Mouse (Mus musculus) natural killer cell, adult 2 months (primary cell): Measurements from ENCODE around the gene Nop14.

ENCODE experiments used
- DNase-seq, 2 experiments: peaks; one replicate each; pipeline ENCODE4 v3.0.0; 2022; ENCODE audit warnings: low spot score in 2 of 2

Gene Nop14

GRCm38 (mm10) chr5:34659686-34660590 is at the start of gene Nop14, which contains the start of gene Grk4:
TSS of gene Nop14 (minus strand) at chr5:34660148.
TSS of gene Grk4 (plus strand) at chr5:34660379.
- DNase-seq = peak; percentile 99

GRCm38 (mm10) chr5:34708436-34708835 is 48.5 kb upstream of the Nop14 start:
- DNase-seq = no peak

GRCm38 (mm10) chr5:34695521-34695920 is 35.6 kb upstream of the Nop14 start:
- no peak for DNase-seq

- DNase-seq = no peak
Observed at GRCm38 (mm10) chr5:34692782-34693181, 32.8 kb upstream of the Nop14 start.

- DNase-seq = no peak
Observed at GRCm38 (mm10) chr5:34689868-34690267, 29.9 kb upstream of the Nop14 start.

GRCm38 (mm10) chr5:34670280-34670679 is 10.3 kb upstream of the Nop14 start:
- no peak for DNase-seq

- no peak for DNase-seq
Observed at GRCm38 (mm10) chr5:34669493-34669892, 9.5 kb upstream of the Nop14 start.

- no peak for DNase-seq
Observed at GRCm38 (mm10) chr5:34663231-34663630, 3.3 kb upstream of the Nop14 start.

GRCm38 (mm10) chr5:34661909-34662308 is 2.0 kb upstream of the Nop14 start:
- no peak for DNase-seq

GRCm38 (mm10) chr5:34660591-34661130 is 713 bp upstream of the Nop14 start:
- DNase-seq = no peak

- DNase-seq = no peak
Observed at GRCm38 (mm10) chr5:34657556-34657955, 2.4 kb downstream of the Nop14 start.

GRCm38 (mm10) chr5:34654881-34655280 is 5.1 kb downstream of the Nop14 start:
- DNase-seq = no peak

GRCm38 (mm10) chr5:34652961-34653360 is 7.0 kb downstream of the Nop14 start:
- no peak for DNase-seq

GRCm38 (mm10) chr5:34647581-34647980 is 12.4 kb downstream of the Nop14 start:
- DNase-seq = peak; percentile 63 to 80

- peak; percentile 12 to 36 for DNase-seq
Observed at GRCm38 (mm10) chr5:34642932-34643331, 17.0 kb downstream of the Nop14 start.

- no peak for DNase-seq
Observed at GRCm38 (mm10) chr5:34641991-34642390, 18.0 kb downstream of the Nop14 start.

GRCm38 (mm10) chr5:34637591-34638156 is 22.3 kb downstream of the Nop14 start:
- no peak for DNase-seq

- peak; percentile 55 to 71 for DNase-seq
Observed at GRCm38 (mm10) chr5:34636481-34637287, 23.3 kb downstream of the Nop14 start, which contains the start of gene Mfsd10. TSS of gene Mfsd10 (minus strand) at chr5:34637212.

GRCm38 (mm10) chr5:34635665-34636192 is 24.2 kb downstream of the Nop14 start:
- no peak for DNase-seq

- peak; percentile 46 to 48 for DNase-seq
Observed at GRCm38 (mm10) chr5:34634746-34635400, 25.1 kb downstream of the Nop14 start.

- no peak for DNase-seq
Observed at GRCm38 (mm10) chr5:34633641-34634040, 26.3 kb downstream of the Nop14 start.
